Mouse (Mus musculus) cerebellum, adult 2 months (tissue): ENCODE results near the gene Zfhx3.

ENCODE experiments used
- CTCF ChIP-seq: fragments of 200-500 bp; IDR thresholded peaks from 2 replicates; pipeline ENCODE4 v1.5.1; 2011; ENCODE audit warnings: low read depth, mild to moderate bottlenecking, control low read depth, low read length, moderate library complexity, borderline replicate concordance; ENCODE audit not compliant: insufficient read depth
- POLR2A ChIP-seq: fragments of 200-500 bp; IDR thresholded peaks from 2 replicates; pipeline ENCODE4 v1.6.1; 2011; ENCODE audit warnings: low read length, control low read depth, borderline replicate concordance; ENCODE audit not compliant: insufficient read depth

- no peak for TF ChIP-seq CTCF
- no peak for TF ChIP-seq POLR2A
These were observed 412.8 kb downstream of the Zfhx3 start for GRCm38 (mm10) chr8:108355119-108355777.
